Mouse (Mus musculus) kidney, postnatal 25 days (tissue): Measurements from ENCODE around the gene Ptrhd1.

Source experiments
- DNase-seq, 2 experiments: peaks; one replicate each; pipeline ENCODE4 v3.0.0; 2021; ENCODE audit warnings: mixed read lengths in 2 of 2

Gene Ptrhd1

GRCm38 (mm10) chr12:4245742-4246141, 11.9 kb downstream of the Ptrhd1 start:
- DNase-seq = no peak

GRCm38 (mm10) chr12:4249786-4250185, 16.0 kb downstream of the Ptrhd1 start:
- no peak for DNase-seq

- no peak for DNase-seq
Observed at GRCm38 (mm10) chr12:4252742-4253655, 19.2 kb downstream of the Ptrhd1 start.

GRCm38 (mm10) chr12:4267765-4268164, 33.9 kb downstream of the Ptrhd1 start:
- peak in 1 of 2 experiments; percentile 42 for DNase-seq

GRCm38 (mm10) chr12:4271078-4271477, 37.3 kb downstream of the Ptrhd1 start:
- no peak for DNase-seq

- DNase-seq = no peak
Observed at GRCm38 (mm10) chr12:4278978-4279755, 45.3 kb downstream of the Ptrhd1 start.

GRCm38 (mm10) chr12:4279878-4280277, 46.1 kb downstream of the Ptrhd1 start:
- DNase-seq = no peak

- no peak for DNase-seq
Observed at GRCm38 (mm10) chr12:4285186-4285585, 51.4 kb downstream of the Ptrhd1 start.
